Mouse (Mus musculus) spleen, postnatal 10 days (tissue): Measurements from ENCODE around the gene Ezr.
A peak's percentile ranks its signal among the peaks of the same experiment; 100 is the strongest.
"Not testable (repeated sequence)": the region's sequence is repeated elsewhere in the genome, so short reads cannot be mapped to it uniquely, and the experiment has no call there.

ENCODE experiments used
- DNase-seq, 2 experiments: peaks; one replicate each; pipeline ENCODE4 v3.0.0; 2021 to 2022; ENCODE audit warnings: low spot score in 2 of 2

Ezr gene

GRCm38 (mm10) chr17:6708194-6708593 lies 74.4 kb downstream of the Ezr start:
- not testable (repeated sequence) for DNase-seq

DNA sequence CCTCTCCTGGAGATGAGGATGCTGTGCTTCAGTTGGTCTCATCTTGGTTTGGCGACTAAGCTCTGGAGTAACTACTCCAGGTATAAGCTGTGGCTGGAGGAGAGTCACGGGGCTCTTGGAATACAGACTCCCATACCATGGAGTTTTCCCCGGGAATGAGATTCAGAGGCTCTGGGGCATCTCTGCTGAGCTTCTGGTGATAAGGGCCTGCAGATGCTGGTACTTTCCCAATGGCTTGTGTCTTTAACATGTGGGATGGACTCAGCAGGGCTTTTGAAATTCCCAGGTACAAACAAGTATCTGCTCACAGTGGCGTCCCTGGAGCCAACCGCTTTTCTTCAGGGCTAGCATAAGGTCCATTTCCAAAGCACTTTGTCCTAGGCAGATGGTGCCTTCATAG lies 75.2 kb downstream of the Ezr start:
- DNase-seq: not testable (repeated sequence)

GRCm38 (mm10) chr17:6706448-6706847 lies 76.1 kb downstream of the Ezr start:
- DNase-seq: not testable (repeated sequence)

- not testable (repeated sequence) for DNase-seq
Measured at GRCm38 (mm10) chr17:6703381-6704270, 79.0 kb downstream of the Ezr start.

DNA sequence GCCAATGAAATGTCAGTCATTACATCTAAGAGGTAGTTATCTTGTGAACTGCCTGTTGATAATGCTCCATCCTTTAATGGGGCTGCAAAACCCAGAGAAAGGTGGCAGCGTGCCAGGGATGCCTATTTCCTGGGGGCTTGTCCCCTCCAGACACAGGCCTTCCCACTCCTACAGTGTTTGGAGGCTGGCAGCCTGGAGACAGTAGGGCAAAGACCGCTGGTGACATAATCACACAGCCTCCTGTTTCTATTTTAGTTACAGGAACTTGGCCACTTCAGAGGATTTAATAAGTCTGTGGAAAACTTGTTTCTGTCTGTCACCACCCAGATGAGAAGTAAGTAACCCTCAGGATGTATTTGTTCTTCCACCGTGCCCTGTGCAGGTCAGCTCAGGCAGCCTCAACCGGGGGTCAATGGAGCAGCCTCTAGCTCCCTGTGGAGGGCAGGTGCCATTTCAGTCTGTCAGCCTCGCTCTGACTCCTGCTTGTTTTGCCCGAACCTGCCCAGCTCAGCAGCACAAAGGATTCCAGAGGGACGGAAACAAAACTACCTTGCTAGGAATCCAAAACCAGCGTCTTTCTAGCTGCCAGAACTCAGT lies 79.9 kb downstream of the Ezr start:
- DNase-seq: not testable (repeated sequence)

GRCm38 (mm10) chr17:6700077-6700476 lies 82.5 kb downstream of the Ezr start:
- not testable (repeated sequence) for DNase-seq

DNA sequence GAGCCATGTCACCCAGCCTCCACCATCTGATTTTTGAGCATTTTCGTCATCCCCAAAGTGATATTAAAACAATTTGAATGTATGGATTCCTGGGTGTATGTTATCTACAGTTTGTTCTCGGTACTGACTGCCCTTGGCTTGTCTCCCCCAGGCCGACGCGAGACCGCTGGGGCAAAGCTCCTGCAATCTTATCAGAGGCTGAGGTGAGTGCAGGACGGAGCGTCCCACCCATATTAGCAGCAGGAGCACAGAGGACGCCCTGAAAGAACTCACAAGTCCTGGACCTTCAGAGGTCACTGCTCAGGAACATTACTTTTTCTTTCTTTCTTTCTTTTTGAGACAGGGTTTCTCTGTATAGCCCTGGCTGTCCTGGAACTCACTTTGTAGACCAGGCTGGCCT lies 83.1 kb downstream of the Ezr start:
- not testable (repeated sequence) for DNase-seq

GRCm38 (mm10) chr17:6697224-6697775 lies 85.3 kb downstream of the Ezr start:
- DNase-seq: peak in 1 of 2 experiments; percentile 50

DNA sequence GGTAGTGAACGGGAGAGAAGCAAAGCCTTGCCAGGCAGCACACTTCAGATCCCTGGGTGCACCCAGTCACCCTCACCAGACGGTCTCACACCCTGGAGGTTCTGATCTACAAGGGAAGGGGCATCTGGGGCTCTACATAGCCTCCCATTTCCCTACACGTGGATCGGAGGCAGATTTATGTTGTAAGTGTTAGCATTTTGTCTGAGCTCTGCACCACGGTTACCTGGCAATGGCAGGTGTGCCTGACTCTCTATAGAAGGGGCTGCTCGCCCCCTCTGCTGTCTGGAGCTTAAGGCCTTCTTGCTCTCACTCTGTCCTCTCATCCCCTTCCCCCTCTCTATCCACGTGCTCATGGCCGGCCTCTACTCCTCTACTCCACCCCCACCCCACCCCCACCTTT lies 86.1 kb downstream of the Ezr start:
- not testable (repeated sequence) for DNase-seq

DNA sequence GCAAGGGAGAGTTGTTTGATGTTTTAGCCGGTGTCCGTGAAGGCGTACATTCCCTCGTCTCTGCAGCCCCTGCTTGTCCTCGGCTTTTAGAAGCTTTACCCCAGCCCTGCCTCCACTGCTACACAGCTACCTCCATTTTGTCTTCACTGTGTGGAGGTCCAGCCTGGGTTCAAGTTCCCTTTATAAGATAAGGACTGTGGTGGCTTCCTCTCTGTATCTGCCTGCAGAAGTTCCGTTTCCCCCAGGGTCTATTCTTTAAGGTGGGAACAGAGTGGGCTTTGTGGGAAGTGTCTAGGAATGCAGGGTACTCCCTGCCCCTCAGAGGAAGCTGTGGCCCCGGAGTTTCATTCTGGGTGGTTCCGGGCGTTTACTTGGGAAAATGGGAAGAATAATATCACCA lies 86.9 kb downstream of the Ezr start:
- DNase-seq: not testable (repeated sequence)

GRCm38 (mm10) chr17:6691596-6691995 lies 91.0 kb downstream of the Ezr start:
- peak; percentile 76 to 88 for DNase-seq

DNA sequence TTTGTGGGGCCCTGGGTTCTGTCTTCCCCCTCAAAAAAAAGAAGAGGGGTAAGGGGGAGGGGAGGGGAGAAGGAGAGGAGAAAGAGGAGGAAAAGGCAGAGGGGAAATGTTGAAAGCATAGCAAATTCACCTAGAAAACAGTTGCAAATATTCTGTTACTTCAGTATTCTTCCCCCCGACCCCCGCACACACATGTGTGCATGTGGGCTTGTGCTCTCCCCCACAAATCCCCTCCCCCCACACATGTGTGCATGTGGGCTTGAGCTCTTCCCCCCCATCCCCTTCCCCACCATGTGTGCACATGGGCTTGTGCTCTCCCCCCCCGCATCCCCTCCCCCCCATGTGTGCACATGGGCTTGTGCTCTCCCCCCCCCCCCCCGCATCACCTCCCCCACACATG lies 93.2 kb downstream of the Ezr start:
- not testable (repeated sequence) for DNase-seq
